Mouse (Mus musculus) spleen, postnatal 4 days (tissue): ENCODE measurements around the gene Robo1.

Experiments used
- DNase-seq, 2 experiments: peaks; one replicate each; pipeline ENCODE4 v3.0.0; 2022; ENCODE audit warnings: low spot score in 2 of 2

Gene Robo1

GRCm38 (mm10) chr16:72737154-72737553, 429.0 kb downstream of the Robo1 start:
- no peak for DNase-seq

- no peak for DNase-seq
Observed at GRCm38 (mm10) chr16:72740218-72740617, 432.1 kb downstream of the Robo1 start.

DNA sequence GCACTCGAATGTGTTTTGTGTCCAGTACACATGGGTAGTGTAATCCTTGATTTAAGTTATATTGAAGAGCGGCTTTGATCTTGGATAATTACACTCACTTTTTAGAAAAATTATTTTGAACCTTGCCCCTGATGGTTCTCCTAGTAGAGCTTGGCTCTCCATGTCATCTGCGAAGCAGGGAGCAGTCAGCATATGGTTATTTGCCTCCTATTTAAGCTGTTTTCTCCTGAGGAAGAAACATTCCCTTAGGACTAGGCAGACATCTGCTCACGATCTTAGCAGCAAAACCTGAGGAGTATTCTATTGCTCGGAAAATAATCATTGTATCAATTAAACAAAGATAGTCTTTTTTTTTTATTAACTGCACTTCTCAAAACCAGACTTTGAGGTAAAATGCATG, 439.6 kb downstream of the Robo1 start:
- DNase-seq = no peak

DNA sequence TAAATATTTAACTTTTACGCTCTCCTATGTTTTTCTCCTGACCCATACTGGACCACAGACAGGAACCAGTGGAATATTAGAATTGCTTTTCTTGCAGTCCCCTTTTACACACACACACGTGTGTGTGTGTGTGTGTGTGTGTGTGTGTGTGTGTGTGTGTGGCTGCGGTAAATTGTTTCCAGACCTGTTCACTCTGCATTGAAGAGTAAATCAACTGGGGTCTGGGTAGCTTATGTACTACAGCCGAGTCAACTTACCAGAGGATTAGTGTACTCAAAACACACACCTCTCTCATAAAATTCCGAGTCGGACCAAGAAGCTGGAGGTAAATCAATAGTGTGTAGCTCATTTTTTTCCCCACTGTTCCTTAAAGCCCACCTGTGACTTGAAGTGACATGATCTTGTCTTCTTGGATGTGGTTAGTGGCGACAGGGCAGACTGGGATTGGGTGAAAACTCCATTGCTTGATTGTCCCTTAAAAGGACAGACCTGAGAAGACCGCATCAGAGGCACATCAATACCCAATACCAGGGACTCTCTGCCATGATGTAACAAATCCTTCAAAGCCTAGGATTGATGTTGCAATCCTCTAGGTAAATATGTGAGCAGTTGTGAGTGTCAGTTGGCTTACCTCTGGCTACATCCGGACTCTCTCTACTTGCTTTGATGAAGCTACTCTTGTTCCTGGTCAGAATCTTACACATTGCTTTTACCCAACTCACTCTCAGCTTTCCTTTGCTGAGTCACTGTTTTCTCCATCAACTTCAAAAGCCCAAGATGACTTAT, 457.2 kb downstream of the Robo1 start:
- no peak for DNase-seq

DNA sequence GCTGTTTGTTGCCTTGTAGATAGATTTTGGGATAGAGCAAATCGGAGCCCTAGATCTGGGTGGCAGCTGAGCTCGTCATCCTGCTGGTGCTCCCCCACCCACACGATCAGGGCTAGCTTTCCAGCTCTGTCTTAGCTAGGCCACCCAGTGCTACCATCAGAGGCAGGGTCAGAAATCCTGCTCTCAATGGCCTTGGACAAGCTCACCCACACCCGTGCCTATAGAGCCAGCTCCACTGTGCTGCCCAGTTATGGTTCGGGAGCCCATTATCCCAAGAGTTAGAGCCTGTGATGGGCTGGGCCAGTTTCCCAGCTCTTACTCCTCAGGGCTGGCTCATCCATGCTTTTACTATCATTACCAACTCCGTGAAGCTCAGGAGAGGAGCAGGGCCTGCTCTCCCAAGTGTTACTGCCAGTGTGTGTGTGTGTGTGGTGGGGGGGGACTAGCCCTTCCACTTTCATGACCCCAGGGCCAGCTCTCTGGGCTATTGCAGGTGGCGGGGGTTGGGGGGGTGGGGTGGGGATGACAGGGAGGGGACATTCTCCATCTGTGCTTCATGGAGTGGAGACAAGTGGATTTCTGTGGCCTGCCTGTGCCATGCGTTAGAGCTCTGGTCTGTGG, 461.2 kb downstream of the Robo1 start:
- DNase-seq = no peak

DNA sequence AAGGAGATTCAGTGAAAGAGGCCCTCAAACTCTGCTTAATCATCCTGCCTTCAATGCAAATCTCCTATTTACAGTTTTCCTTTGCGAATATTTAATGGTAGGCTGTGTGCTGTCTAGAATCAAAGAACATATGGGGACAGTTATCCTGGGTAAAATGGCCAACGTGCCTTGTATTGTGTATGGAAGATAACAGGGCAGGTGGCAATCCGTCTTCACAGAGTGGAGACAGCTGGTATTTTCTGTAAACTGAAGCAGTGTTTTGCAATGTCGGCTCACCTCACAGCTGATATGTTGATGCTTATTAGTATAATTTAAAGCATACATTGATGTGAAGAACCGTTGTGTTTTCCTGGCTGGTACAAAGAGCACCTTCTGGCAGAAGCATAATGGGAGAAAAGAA, 464.2 kb downstream of the Robo1 start:
- no peak for DNase-seq

GRCm38 (mm10) chr16:72773034-72773433, 464.9 kb downstream of the Robo1 start:
- DNase-seq = no peak

DNA sequence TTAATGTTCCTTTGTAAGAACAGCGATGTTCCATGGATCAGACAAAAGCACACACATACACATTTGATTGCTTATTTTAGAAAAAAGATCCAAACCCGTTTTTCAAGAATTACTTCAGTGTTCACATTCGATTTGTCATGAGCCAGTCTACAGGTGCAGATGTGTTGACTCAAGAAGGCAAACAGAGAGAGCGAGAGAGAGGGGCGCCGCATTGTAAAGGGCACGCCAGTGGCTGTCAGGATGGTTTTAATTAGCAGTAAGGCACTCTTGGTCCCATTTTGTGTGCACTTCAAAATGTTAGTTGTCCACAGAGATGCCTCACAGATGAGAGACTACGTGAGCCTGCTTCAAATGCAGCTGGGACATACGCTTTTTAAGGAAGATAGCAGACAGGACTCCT, 470.4 kb downstream of the Robo1 start:
- DNase-seq = no peak

GRCm38 (mm10) chr16:72782171-72782570, 474.1 kb downstream of the Robo1 start:
- DNase-seq = no peak

DNA sequence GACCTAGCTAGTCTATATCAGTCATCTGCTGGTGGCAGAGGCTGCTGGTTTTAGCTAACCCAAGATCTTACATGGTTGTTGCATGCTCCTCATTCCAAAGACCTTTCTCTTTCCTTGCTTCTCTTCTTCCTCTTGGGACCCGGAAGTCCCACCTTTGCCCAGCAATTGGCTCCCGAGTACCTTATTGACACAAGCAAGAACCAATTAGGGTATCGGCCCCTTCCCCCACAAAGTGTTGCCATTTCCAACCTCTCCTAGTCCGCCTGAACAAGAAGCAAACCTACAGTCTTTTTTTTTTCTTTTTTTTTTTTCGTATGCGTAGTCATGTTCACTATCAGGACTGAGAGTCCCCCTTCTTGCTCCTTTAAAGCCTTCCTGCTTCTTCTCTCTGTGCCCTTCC, 478.0 kb downstream of the Robo1 start:
- no peak for DNase-seq

- DNase-seq = no peak
Observed at GRCm38 (mm10) chr16:72786636-72787035, 478.5 kb downstream of the Robo1 start.

GRCm38 (mm10) chr16:72788017-72788416, 479.9 kb downstream of the Robo1 start:
- DNase-seq = no peak

- no peak for DNase-seq
Observed at GRCm38 (mm10) chr16:72791181-72791705, 483.1 kb downstream of the Robo1 start.

GRCm38 (mm10) chr16:72794692-72795378, 486.7 kb downstream of the Robo1 start:
- DNase-seq = no peak

GRCm38 (mm10) chr16:72795379-72795712, 487.2 kb downstream of the Robo1 start:
- DNase-seq = no peak

DNA sequence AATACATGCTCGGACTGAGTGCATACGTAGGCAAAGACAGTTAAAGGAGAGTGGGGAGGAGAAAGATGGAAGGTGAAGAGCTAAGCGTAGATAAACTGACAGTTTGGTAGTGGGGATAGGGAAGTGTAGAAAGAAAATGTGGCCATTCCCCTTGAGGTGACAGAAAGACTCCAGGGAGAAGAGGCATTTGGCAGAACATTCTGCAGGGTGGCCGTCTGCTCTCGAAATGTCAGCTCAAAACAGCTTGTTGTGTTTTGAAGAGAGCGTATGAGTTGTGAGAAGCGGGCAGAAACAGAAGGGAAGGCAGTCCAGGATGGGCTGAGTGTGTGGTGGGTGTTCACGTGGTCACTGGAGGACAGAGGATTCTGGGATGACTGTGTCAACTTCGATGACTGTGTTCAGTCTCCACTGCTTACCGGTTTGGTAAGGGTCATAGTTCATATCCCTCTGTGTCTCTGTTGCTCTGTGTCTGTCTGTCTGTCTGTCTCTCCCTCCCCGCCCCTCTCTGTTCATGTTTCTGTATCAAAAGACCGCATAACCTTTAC, 490.4 kb downstream of the Robo1 start:
- no peak for DNase-seq

GRCm38 (mm10) chr16:72800121-72800749, 492.1 kb downstream of the Robo1 start:
- DNase-seq = no peak

DNA sequence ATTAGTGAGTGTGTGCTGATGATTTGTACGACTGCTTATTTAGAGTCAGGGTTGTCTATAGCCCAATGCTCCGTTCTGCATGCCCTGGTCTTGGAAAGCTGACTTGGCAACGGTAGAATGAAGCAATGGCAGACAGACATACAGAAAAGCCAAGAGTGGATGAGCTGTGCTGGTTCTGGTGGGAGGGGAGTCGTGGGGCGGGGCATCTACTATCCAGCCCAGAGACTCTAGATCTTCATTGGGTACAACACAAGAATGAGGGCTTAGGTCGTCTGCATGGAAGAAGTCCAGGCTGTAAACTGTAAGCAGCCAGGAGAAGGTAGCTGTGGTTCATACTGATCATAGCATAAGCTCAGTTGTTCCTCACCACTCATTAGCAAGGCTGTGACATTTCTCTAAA, 492.7 kb downstream of the Robo1 start:
- DNase-seq = no peak

GRCm38 (mm10) chr16:72808351-72808750, 500.2 kb downstream of the Robo1 start:
- DNase-seq = no peak

- no peak for DNase-seq
Observed at GRCm38 (mm10) chr16:72810942-72811341, 502.8 kb downstream of the Robo1 start.

DNA sequence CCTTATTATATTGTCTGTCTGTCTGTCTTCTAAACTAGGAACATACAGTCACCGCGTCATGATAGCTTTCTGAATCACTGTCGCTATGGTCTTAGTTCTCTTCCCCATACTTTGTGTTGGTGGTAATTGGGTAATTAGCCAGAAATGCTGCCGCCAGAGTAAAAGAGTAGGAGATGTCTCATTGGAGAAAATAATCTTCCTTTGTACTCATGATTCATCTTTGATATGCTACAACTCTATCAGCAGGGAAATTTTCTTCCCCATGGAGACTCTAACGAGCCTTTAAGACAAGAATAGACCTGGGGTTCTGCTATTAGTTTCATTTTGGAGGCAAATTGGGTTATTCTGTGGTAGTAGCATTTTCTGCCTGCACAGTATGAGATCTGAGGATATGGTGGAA, 503.4 kb downstream of the Robo1 start:
- DNase-seq = no peak

DNA sequence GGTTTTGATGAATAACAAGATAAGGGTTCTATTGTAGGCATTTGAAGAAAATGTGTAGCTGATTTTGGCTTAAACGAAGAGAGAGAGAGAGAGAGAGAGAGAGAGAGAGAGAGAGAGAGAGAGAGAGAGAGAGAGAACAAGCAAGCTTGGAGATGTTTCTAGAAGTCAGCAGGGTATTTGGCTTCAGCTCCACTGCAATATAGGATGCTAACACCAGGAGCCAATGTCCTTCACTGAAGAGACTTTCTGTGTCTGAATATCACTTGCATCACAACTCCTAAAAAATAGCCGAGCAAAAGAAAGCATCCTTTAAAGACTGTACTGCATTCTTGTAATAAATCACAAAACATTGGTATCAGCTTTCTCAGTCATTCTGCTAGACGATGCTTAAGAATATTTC, 503.8 kb downstream of the Robo1 start:
- no peak for DNase-seq
